Mouse (Mus musculus) hindbrain, postnatal 0 days (tissue): ENCODE data around the gene Pgam1. TPM values are rescaled to one million over a fixed set of nuclear protein-coding genes. Genes with fewer than 3 reads are reported as not detected.
"Not testable (repeated sequence)": the region's sequence is repeated elsewhere in the genome, so short reads cannot be mapped to it uniquely, and the experiment has no call there.

ENCODE experiments used
- ATAC-seq: fragments of 200-750 bp; cut with Nextera tagmentation; 2 replicates; pipeline ENCODE4 v1.8.0; 2017; ENCODE audit warnings: mild to moderate bottlenecking, moderate TSS enrichment, moderate library complexity
- DNase-seq: peaks from one replicate; pipeline ENCODE4 v3.0.0-alpha.2; 2015; ENCODE audit warnings: low spot score
- H3K27ac ChIP-seq: fragments of 300-500 bp; sonication (generic); 2 replicates; pipeline ENCODE4 v1.5.1; 2014; ENCODE audit warnings: mild to moderate bottlenecking
- H3K27me3 ChIP-seq: fragments of 300-500 bp; sonication (generic); 2 replicates; pipeline ENCODE4 v1.6.1; 2014; ENCODE audit warnings: low read length, mixed read lengths; ENCODE audit not compliant: insufficient read depth
- H3K36me3 ChIP-seq: fragments of 300-500 bp; sonication (generic); 2 replicates; pipeline ENCODE4 v1.6.1; 2014; ENCODE audit warnings: low read length, mixed read lengths; ENCODE audit not compliant: insufficient read depth
- H3K4me1 ChIP-seq: fragments of 300-500 bp; sonication (generic); 2 replicates; pipeline ENCODE4 v1.6.1; 2014; ENCODE audit warnings: antibody characterized with exemption, low read length, mixed read lengths; ENCODE audit not compliant: insufficient read depth
- H3K4me2 ChIP-seq: fragments of 300-500 bp; sonication (generic); 2 replicates; pipeline ENCODE4 v1.6.1; 2014; ENCODE audit warnings: low read depth, mild to moderate bottlenecking, low read length, moderate library complexity, mixed read lengths
- H3K4me3 ChIP-seq: fragments of 300-500 bp; sonication (generic); 2 replicates; pipeline ENCODE4 v1.5.1; 2014; ENCODE audit warnings: low read length
- H3K9ac ChIP-seq: fragments of 300-500 bp; sonication (generic); replicated peaks from 2 replicates; pipeline ENCODE4 v1.6.1; 2014; ENCODE audit warnings: mild to moderate bottlenecking, low read length, moderate library complexity, mixed read lengths
- H3K9me3 ChIP-seq: fragments of 300-500 bp; sonication (generic); 2 replicates; pipeline ENCODE4 v1.6.1; 2016; ENCODE audit warnings: low read length, mixed read lengths
- CTCF ChIP-seq: IDR thresholded peaks from 2 replicates; pipeline ENCODE4 v1.5.1; 2016; ENCODE audit warnings: antibody characterized with exemption, control low read depth, low read depth
- WGBS: fragments of 180-500 bp; shearing (Covaris S2); extraction: QIAGEN DNeasy Blood & Tissue Kit; methylation state at CpG from one replicate; pipeline ENCODE4 v1.1.7; 2014; 5-methylcytosine and 5-hydroxymethylcytosine counted together
- polyA plus RNA-seq: library from polyadenylated mRNA; unstranded; fragments of >200 nt; fragmentation: Nextera tagmentation; extraction: Ambion mirVana; gene quantifications from 2 replicates; pipeline ENCODE4 v1.2.1, GENCODE M21; 2015
- total RNA-seq: library from RNA; depleted of rRNA; stranded (reverse); fragments of >200 nt; gene quantifications from 2 replicates; pipeline ENCODE4 v1.2.3, GENCODE M21; 2014; rRNA removed

The Pgam1 gene
- total RNA-seq (539 and 558 TPM in 2 replicates), polyA plus RNA-seq (629 and 638 TPM in 2 replicates)

DNA sequence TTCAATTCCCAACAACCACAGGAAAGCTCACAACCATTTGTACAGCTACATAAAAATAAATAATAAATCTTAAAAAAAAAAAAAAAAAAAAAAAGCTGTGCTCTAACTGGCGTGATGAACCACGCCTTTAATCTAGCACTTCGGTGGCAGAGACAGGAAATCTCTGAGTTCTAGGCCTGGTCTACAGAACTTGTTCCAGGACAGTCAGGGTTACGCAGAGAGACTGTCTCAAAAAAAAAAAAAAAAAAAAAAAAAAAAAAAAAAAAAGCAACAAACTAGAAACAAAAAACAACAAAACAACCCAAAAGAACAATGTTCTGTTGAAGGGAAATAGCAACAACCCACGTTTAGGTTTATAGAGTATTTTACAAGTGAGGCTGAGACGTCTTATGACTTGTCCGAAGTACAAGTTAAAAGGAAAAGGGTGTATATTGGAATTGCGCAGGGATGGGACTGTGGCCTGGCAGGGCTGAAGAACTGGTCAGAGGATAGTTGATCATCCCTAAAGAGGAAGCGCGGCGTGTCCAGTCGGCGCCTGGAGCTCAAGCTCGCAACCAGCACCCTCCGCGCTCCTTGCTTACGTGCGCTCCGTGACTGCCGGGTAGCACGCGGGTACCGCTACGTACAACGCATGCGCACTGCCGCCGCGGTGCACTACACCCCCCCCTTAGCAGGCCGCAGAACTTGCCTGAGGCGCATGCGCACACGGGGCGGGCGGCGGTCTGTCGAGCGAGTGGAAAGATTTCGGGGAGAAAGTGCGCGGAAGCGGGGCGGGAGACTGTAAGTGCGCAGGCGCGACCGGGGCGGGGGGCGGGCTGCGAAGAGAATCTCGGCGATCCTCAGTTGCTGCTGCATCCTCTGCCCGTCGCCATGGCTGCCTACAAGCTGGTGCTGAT lies at the start of gene Pgam1:
Pgam1 (plus strand) TSS at position 746 of the 896 bp plus-strand sequence.
- peak; percentile 99 for DNase-seq
- TF ChIP-seq CTCF, result no peak
- Histone ChIP-seq H3K4me2 (peak within 1 kb of the TSS; percentile 83), H3K4me3 (peak within 1 kb of the TSS; percentile 78), H3K27me3 (no peaks in the 10 kb centered on the region), H3K9ac (peak within 1 kb of the TSS; percentile 79), H3K9me3 (no peaks in the 10 kb centered on the region), H3K4me1 (peaks cover 16% of the 10 kb centered on the region), H3K36me3 (peaks cover 8% of the 10 kb centered on the region; the same call in 1 of the 2 replicates), H3K27ac (peak within 1 kb of the TSS; percentile 82)
- peak; percentile 95 for ATAC-seq
- WGBS, result 6% methylated on average over 54 of the region's 54 CpGs

DNA sequence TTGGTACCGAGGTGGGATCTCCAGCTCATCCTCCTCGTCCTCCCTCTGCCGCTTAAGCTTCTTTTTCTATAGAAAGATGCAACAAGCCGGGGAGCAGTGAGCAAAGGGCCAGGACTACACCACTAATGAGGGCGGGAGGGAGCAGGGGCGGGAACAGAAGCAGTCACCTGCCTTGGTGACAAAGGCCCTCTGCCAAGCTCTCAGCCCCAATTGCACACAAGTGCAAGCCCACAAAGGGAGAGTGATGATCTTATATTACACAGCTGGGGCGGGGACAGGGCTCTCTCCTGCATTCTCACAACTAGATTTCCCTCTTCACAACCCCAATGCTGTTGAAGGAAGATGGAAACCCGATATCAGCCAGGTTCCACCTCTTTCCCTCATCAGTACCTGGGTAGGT lies 45.0 kb upstream of the Pgam1 start:
- no peak overlapping the region for H3K9ac ChIP-seq
- H3K36me3 ChIP-seq, result peaks cover 57% of the 10 kb centered on the region
- no peaks in the 10 kb centered on the region for H3K4me1 ChIP-seq
- H3K4me2 ChIP-seq, result no peak overlapping the region
- no peak for DNase-seq
- no peak for TF ChIP-seq CTCF
- no peak for ATAC-seq
- 84% methylated on average over 8 of the region's 8 CpGs for whole genome bisulfite sequencing
- H3K9me3 ChIP-seq, result no peaks in the 10 kb centered on the region
- no peak overlapping the region for H3K4me3 ChIP-seq
- no peaks in the 10 kb centered on the region for H3K27me3 ChIP-seq
- H3K27ac ChIP-seq, result no peak overlapping the region

GRCm38 (mm10) chr19:41869296-41869695 lies 42.4 kb upstream of the Pgam1 start:
- no peak for ATAC-seq
- Histone ChIP-seq H3K36me3 (peaks cover 56% of the 10 kb centered on the region), H3K27me3 (no peaks in the 10 kb centered on the region)

GRCm38 (mm10) chr19:41869946-41870345 lies 41.8 kb upstream of the Pgam1 start:
- 79% methylated on average over 5 of the region's 5 CpGs for WGBS
- ATAC-seq, result not testable (repeated sequence)

More at GRCm38 (mm10) chr19:41869296-41869695, 42.4 kb upstream of the Pgam1 start:
- no peak overlapping the region for H3K27ac ChIP-seq
- no peaks in the 10 kb centered on the region for H3K9me3 ChIP-seq
- H3K9ac ChIP-seq, result no peak overlapping the region
- no peak overlapping the region for H3K4me3 ChIP-seq
- DNase-seq, result no peak
- no peak for TF ChIP-seq CTCF
- no peaks in the 10 kb centered on the region for H3K4me1 ChIP-seq
- 87% methylated on average over 5 of the region's 5 CpGs for WGBS
- H3K4me2 ChIP-seq, result no peak overlapping the region

GRCm38 (mm10) chr19:41872285-41872684 lies 39.4 kb upstream of the Pgam1 start:
- no peak overlapping the region for H3K4me2 ChIP-seq
- no peak for TF ChIP-seq CTCF
- H3K36me3 ChIP-seq, result peaks cover 55% of the 10 kb centered on the region
- H3K27ac ChIP-seq, result no peak overlapping the region
- no peaks in the 10 kb centered on the region for H3K27me3 ChIP-seq
- ATAC-seq, result no peak
- no peak overlapping the region for H3K4me3 ChIP-seq
- H3K4me1 ChIP-seq, result no peaks in the 10 kb centered on the region
- no peaks in the 10 kb centered on the region for H3K9me3 ChIP-seq
- 95% methylated on average over 2 of the region's 2 CpGs for WGBS
- H3K9ac ChIP-seq, result no peak overlapping the region
- no peak for DNase-seq

More at GRCm38 (mm10) chr19:41869946-41870345, 41.8 kb upstream of the Pgam1 start:
- H3K9me3 ChIP-seq, H3K4me3 ChIP-seq, DNase-seq, H3K27ac ChIP-seq, H3K27me3 ChIP-seq, H3K4me1 ChIP-seq, H3K9ac ChIP-seq, H3K4me2 ChIP-seq: not testable (repeated sequence)
- TF ChIP-seq CTCF, result peak; percentile 8; the same call in 1 of the 2 replicates
- peaks cover 56% of the 10 kb centered on the region for H3K36me3 ChIP-seq

- Histone ChIP-seq H3K4me2 (no peak overlapping the region), H3K27ac (no peak overlapping the region), H3K4me3 (no peak overlapping the region), H3K4me1 (no peaks in the 10 kb centered on the region), H3K27me3 (no peaks in the 10 kb centered on the region), H3K9me3 (no peaks in the 10 kb centered on the region), H3K9ac (no peak overlapping the region), H3K36me3 (peaks cover 51% of the 10 kb centered on the region)
- WGBS, result 93% methylated on average over 14 of the region's 14 CpGs
- DNase-seq (no peak), ATAC-seq (no peak)
- no peak for TF ChIP-seq CTCF
Observed at GRCm38 (mm10) chr19:41874356-41874755, 37.4 kb upstream of the Pgam1 start.

- ATAC-seq, result no peak
- TF ChIP-seq CTCF, result no peak
- Histone ChIP-seq H3K4me2 (no peak overlapping the region), H3K4me3 (no peak overlapping the region), H3K36me3 (peaks cover 56% of the 10 kb centered on the region), H3K27ac (no peak overlapping the region), H3K9ac (no peak overlapping the region), H3K27me3 (no peaks in the 10 kb centered on the region), H3K4me1 (no peaks in the 10 kb centered on the region), H3K9me3 (no peaks in the 10 kb centered on the region)
- DNase-seq, result no peak
- 98% methylated on average over 4 of the region's 4 CpGs for WGBS
Observed at GRCm38 (mm10) chr19:41881842-41882241, 29.9 kb upstream of the Pgam1 start.
